Mouse (Mus musculus) spleen, adult 2 months (tissue): ENCODE results near the gene Elmo1.

ENCODE experiments used
- CTCF ChIP-seq: fragments of 200-500 bp; IDR thresholded peaks from 2 replicates; pipeline ENCODE4 v1.5.1; 2011; ENCODE audit warnings: mild to moderate bottlenecking, inconsistent platforms; ENCODE audit not compliant: insufficient read depth, insufficient read length, insufficient replicate concordance; ENCODE audit errors: extremely low read depth
- POLR2A ChIP-seq: fragments of 200-500 bp; IDR thresholded peaks from 2 replicates; pipeline ENCODE4 v1.6.1; 2011; ENCODE audit warnings: low read depth, low read length, inconsistent platforms

DNA sequence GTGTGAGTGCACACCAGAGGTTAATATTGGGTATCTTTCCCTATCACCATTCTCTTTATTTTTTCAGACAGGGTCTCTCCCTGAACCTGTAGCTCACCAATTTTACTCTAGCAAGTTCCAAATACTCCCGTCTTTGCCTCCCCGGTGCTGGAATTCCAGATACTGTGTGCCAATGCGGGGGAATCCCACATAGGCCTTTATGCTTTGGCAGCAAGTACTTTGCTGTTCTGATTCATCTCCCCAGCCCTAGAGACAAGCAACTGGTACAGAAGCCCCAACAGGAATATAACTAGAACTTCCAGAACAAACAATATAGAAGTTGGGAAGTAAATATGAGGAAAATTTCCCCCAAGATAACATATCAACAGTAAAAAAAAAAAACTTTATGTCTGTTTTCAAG lies 13.2 kb upstream of the Elmo1 start:
- no peak for TF ChIP-seq CTCF
- TF ChIP-seq POLR2A, result no peak
